Mouse (Mus musculus) liver, embryonic 14.5 days (tissue): ENCODE measurements around the gene Olfr354.

ENCODE experiments used
- CTCF ChIP-seq: IDR thresholded peaks from 2 replicates; pipeline ENCODE4 v1.5.1; 2016; ENCODE audit warnings: antibody characterized with exemption, low read depth, control low read depth
- EP300 ChIP-seq: IDR thresholded peaks from 2 replicates; pipeline ENCODE4 v1.6.1; 2016; ENCODE audit warnings: antibody characterized with exemption, low read depth

- TF ChIP-seq CTCF (no peak), EP300 (no peak)
These were observed 31.3 kb downstream of the Olfr354 start, which contains the start of gene Olfr356 for GRCm38 (mm10) chr2:36936821-36937220.
